Mouse (Mus musculus): ENCODE results near the gene Neb.

The Neb gene

DNA sequence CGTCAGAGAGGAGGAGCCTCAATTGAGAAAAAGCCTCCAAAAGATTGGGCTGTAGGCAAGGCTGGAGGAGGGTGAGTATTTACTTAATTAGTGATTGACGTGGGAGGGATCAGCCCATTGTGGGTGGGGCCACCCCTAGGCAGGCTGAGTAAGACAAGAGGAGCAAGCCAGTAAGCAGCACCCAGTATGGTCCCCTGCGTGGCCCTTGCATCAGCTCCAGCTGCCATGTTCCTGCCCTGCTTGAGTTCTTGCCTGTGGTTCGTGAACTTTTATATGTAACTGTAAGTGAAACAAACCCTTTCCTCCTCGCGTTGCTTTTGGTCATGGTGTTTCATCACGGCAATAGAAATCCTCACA lies at the start of gene Neb:
Gene Neb (minus strand): TSS at position 27 of the 357 bp plus-strand sequence.
- peak in 1 of 2 experiments; percentile 27 for DNase-seq (ENCODE audit: low spot score in 2 of 2)

- DNase-seq (ENCODE audit: low spot score in 2 of 2), result no peak
These were observed 49.1 kb upstream of the Neb start for GRCm38 (mm10) chr2:52427383-52427782.

- DNase-seq (ENCODE audit: low spot score in 2 of 2), result no peak
These were observed 47.8 kb upstream of the Neb start for GRCm38 (mm10) chr2:52426041-52426440.

DNA sequence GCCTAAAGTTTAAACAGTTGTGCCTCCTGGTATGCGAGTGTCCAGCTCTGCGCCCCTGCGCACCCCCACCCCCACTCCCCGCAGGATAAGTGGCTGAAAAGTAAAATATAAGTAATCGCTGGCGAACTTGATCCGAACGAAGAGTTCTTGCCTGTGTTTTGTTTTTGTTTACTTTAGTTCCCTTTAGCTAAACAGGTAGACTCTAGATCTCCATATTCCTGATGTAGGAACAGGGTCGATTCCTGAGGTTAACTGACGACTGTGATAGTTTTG lies 47.2 kb upstream of the Neb start:
- DNase-seq (ENCODE audit: low spot score in 2 of 2), result no peak

GRCm38 (mm10) chr2:52424747-52425522 lies 46.7 kb upstream of the Neb start, which contains the start of gene Arl5a:
TSS of gene Arl5a (minus strand) at chr2:52424901.
- DNase-seq (ENCODE audit: low spot score in 2 of 2), result peak; percentile 96 to 97

DNA sequence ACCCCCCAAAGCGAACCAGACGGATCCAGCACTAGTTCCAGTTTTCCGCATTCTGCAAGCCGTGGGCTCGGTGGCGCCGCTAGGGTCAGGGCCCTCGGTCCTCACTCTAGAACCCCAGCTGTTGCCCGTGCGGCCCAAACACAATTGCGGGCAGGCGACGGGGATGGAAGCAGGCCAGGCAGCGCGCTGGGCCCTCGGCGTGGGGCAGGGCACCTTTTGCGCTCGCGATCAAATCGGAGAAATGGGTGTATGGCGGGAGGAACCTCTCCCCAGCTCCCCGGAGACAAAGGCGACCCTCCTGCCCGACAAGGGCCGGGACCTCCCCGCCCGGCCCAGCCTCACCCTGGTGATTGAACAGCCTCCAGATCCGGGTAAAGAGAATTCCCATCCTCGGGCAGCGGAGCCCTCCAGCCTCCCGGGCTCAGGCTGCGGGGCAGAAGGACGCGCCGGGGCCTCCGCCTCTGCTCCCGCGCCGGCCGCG lies 46.0 kb upstream of the Neb start:
- peak in 1 of 2 experiments; percentile 67 for DNase-seq (ENCODE audit: low spot score in 2 of 2)

DNA sequence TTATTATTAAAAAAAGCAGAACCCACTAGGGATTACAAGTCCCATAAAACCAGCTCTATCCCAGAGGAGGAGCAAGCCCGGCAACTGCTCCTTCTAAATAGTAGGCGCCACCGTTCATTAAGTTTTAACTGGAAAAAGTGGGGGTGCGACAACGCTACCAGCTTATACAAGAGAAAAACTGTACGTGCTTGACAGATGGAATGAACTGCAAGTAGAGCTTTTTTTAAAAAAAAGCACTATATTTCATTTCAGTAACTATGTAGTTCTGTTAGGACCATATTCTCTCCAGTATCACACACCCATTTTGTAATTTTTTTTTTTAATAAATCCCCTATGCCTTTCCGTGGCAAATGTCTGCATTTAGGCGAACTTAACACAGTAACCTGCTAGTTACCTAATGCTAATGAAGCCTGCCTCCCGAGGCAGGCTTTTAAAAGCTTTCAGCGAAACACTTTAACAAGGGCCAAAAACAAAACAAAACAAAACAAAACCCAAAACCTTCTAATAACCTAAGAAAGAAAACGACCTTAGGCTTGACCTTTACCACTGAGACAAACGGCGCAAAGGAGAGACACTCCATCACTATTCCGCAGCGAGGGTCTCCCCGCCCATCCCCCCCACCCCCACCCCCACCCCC lies 45.5 kb upstream of the Neb start:
- no peak for DNase-seq (ENCODE audit: low spot score in 2 of 2)

DNA sequence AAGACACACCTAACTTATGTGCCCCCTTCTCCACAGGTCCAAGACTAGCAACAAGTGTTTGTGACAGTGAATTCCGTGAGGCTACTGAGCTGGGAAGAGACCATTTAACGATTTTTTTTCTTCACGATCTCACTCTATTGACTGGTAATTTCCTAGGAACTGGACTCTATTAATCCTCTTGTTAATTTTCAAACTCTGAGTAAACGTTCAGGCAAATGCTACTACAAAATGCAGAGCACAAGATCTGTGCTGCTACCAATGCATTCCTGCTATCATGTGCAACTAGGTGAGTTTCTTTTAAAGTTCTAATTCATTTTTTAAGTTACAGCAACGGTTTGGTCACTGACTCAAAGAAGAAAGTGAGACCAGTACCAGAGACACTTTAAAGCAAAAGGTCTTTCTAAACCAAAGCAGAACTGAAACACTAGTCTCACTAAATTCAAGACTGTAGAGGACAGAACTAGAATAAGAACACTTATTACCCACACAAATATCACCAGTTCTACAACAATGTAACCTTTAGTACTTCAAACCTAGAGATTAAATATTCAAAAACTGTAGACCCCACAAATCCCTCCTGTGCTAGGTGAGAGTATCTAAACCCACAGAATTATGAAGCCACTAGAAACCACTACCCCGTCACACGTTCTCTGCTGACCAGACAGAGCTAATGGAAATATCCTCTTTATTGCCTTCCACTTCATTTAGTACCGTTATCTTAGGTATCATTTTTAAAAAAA lies 44.8 kb upstream of the Neb start:
- no peak for DNase-seq (ENCODE audit: low spot score in 2 of 2)

GRCm38 (mm10) chr2:52421197-52421596 lies 42.9 kb upstream of the Neb start:
- no peak for DNase-seq (ENCODE audit: low spot score in 2 of 2)

GRCm38 (mm10) chr2:52420001-52420710 lies 41.9 kb upstream of the Neb start:
- no peak for DNase-seq (ENCODE audit: low spot score in 2 of 2)

GRCm38 (mm10) chr2:52419295-52419694 lies 41.0 kb upstream of the Neb start:
- no peak for DNase-seq (ENCODE audit: low spot score in 2 of 2)

DNA sequence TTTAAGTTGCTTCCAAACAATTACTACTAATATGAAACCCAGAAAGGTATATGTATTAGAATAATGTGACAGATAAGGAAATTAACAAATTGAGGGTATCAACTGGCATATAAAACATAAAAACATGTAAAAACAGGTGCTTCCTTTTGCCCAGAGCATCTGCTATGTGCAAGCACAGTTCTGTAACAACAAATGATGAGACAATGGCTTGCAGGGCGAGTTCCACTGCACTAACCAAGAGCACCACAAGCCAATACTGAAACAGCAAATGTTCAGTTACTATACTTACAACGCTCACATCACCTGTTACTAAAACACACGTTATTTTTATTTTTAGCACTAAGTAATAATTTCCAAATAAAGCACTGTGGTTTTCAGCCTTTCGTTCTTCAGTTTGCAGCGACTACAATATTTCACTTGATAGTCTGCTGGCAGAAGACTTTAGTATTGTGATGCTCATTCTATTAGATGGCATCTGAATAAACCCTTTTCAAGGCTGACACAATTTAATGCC lies 34.3 kb upstream of the Neb start:
- no peak for DNase-seq (ENCODE audit: low spot score in 2 of 2)

DNA sequence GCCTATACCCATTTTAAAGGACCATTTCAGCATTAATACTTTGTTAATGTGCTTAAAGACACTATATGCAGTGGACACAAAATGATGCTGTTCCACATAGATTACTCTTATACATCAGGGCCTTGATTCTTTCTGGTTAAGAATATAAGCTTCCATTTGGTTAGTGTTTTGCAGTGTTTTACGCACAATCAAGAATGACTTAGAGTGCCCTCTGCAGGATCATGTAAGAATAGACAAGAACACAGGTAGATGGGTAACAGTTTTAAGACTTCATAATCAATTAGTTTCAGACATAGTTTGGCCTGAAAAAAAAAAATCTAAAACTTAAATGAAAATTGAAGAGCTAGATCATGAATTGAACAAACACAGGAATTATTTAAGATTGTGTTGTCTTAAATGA lies 28.2 kb upstream of the Neb start:
- DNase-seq (ENCODE audit: low spot score in 2 of 2), result no peak

GRCm38 (mm10) chr2:52405238-52405637 lies 27.0 kb upstream of the Neb start:
- no peak for DNase-seq (ENCODE audit: low spot score in 2 of 2)

- no peak for DNase-seq (ENCODE audit: low spot score in 2 of 2)
These were observed 16.3 kb upstream of the Neb start for GRCm38 (mm10) chr2:52394529-52394928.

DNA sequence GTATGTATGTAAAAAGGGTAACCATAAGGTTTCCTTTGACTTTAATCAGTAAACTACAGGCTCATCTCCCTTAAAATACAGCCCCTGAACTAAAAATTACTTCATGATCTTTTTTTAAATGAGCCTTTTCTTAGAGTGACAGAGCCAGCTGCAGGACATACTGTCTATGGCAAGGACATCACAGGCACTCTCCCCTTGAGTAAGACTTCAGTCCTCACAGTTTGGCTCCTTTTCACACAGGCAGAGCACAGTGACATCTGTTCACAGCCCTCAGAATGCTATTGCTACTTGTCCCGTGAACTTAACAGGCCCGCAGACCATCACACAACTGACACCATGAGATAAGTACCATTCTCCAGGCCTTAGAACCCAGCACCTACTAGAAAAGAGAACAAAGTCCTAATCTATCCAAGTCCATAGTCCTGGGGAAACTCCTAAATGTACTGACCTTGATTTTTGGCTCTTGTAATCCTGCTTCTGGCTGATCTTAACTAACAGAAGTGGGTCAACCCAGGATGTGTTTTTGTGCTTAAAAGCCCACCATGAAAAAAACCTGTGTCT lies 12.2 kb upstream of the Neb start:
- no peak for DNase-seq (ENCODE audit: low spot score in 2 of 2)

- no peak for DNase-seq (ENCODE audit: low spot score in 2 of 2)
These were observed 11.7 kb upstream of the Neb start for GRCm38 (mm10) chr2:52389975-52390374.

- DNase-seq (ENCODE audit: low spot score in 2 of 2), result no peak
These were observed 8.2 kb upstream of the Neb start for GRCm38 (mm10) chr2:52386451-52386850.

DNA sequence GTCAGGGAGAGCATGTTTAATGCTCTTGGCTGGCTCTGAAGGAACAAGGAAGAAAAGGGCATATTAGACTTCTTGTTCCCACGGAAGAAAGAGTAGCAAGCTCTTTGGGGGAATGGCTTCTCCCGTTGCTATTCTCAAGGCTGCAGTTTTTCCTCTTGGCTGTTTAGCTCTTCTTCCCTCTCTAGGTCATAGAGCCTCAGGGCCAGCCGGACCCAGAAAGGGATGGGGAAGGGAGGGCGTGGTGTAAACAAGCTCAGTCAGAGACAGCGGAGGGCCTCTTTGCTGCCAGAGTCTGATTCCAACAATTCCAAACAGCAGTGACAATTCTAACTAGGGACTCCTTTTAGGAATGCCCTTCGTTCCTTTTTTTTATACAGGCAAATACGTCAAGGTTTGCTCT lies 7.8 kb upstream of the Neb start:
- no peak for DNase-seq (ENCODE audit: low spot score in 2 of 2)

DNA sequence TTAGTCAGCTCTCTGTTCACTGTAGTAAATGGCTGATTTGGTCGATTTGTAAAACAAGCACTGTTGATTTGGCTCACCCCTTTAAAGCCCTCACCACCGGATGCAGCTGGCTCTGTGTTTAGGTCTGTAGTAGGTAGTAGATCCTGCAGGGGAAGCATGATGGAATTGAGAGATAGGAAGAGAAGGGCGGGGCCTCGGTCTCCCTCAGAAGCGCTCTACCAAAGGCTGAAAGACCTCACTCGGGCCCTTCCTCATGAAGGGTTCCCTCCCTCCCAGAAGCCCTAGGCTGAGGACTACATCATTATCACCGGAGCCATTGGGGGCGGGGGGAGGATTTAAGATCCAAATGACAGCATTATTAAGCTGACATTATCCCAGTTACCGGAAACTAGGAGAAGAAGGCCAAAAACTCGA lies 581 bp upstream of the Neb start:
- DNase-seq (ENCODE audit: low spot score in 2 of 2), result peak in 1 of 2 experiments; percentile 17

GRCm38 (mm10) chr2:52377706-52378447 lies 397 bp downstream of the Neb start:
- DNase-seq (ENCODE audit: low spot score in 2 of 2), result no peak

All from spleen, postnatal 10 days (tissue).